8 mouse cellular contexts compared by ENCODE assay signal in the genomic region with DNA sequence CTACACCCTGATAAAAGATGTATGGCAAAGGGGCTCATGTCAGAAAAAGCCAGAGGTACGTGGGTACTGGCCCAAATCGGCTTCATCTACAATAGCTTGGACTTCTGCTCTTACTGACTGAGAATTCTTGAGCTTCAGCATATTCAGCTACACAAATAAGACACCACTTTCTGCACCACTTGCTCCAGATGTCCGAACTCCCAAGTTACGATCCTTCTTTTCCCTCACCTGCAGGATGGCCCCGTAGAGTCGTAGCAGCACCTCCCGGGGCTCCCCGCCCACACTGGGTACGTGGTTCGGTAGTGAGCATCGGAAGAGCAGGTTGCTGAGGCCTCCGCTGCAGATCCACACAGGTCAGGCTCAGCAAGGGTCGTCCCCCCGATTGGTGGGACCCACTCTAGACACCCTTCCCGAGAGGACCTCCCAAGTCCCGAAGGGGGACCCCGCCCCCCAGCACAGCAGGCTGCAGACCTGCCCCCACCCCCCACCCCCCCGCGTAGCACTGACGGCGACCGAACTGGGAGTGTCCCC. TPM values are rescaled to one million over a fixed set of nuclear protein-coding genes. Genes with fewer than 3 reads are reported as not detected.
A peak's percentile ranks its signal among the peaks of the same experiment; 100 is the strongest.
DNase-seq lines count a peak whose midpoint lies in the region; ATAC-seq and TF ChIP-seq lines count a peak whose summit lies in the region.

No protein-coding gene starts in this region.

- WGBS in kidney, embryonic 15.5 days = 5% methylated on average over 22 of the region's 22 CpGs
- 10% methylated on average over 22 of the region's 22 CpGs for WGBS in bone marrow, adult 2 months
- 4% methylated on average over 22 of the region's 22 CpGs for WGBS in hindbrain, embryonic 12.5 days
- WGBS in midbrain, embryonic 14.5 days = 5% methylated on average over 22 of the region's 22 CpGs

- no peaks in the 10 kb centered on the region for H3K9me3 ChIP-seq in kidney, embryonic 15.5 days (replicated peaks)
- H3K9me3 ChIP-seq in hindbrain, embryonic 12.5 days (replicated peaks) = no peaks in the 10 kb centered on the region
- no peaks in the 10 kb centered on the region for H3K9me3 ChIP-seq in midbrain, embryonic 14.5 days (ENCODE audit: control insufficient read depth, low read length)

- H3K27ac ChIP-seq in kidney, embryonic 15.5 days = peak overlapping the region; percentile 99
- no peak overlapping the region; the same call in 1 of the 2 replicates for H3K27ac ChIP-seq in bone marrow, adult 2 months (ENCODE audit: control insufficient read depth, insufficient read depth, low read depth, low read length, poor library complexity)
- peak overlapping the region; percentile 96 for H3K27ac ChIP-seq in hindbrain, embryonic 12.5 days
- H3K27ac ChIP-seq in midbrain, embryonic 14.5 days (replicated peaks; ENCODE audit: low read depth, low read length) = peak overlapping the region; percentile 96

- no peak for TF ChIP-seq CTCF in bone marrow, adult 2 months (IDR thresholded peaks at IDR 0.05; ENCODE audit: control insufficient read depth, insufficient read depth, low read length)

- H3K4me3 ChIP-seq in kidney, embryonic 15.5 days (replicated peaks) = peak overlapping the region; percentile 92
- H3K4me3 ChIP-seq in bone marrow, adult 2 months (replicated peaks; ENCODE audit: control insufficient read depth, low read depth, low read length) = peak overlapping the region; percentile 93
- H3K4me3 ChIP-seq in hindbrain, embryonic 12.5 days = peak overlapping the region; percentile 75
- H3K4me3 ChIP-seq in midbrain, embryonic 14.5 days (replicated peaks; ENCODE audit: low read depth, low read length) = peak overlapping the region; percentile 84

- peak overlapping the region; percentile 94 for H3K4me2 ChIP-seq in kidney, embryonic 15.5 days
- peak overlapping the region; percentile 92 for H3K4me2 ChIP-seq in hindbrain, embryonic 12.5 days (replicated peaks)
- peak overlapping the region; percentile 97 for H3K4me2 ChIP-seq in midbrain, embryonic 14.5 days (ENCODE audit: low read length)

- H3K9ac ChIP-seq in kidney, embryonic 15.5 days = peak overlapping the region; percentile 81
- H3K9ac ChIP-seq in hindbrain, embryonic 12.5 days = peak overlapping the region; percentile 82
- H3K9ac ChIP-seq in midbrain, embryonic 14.5 days (replicated peaks; ENCODE audit: low read length) = peak overlapping the region; percentile 79

- H3K4me1 ChIP-seq in kidney, embryonic 15.5 days = peaks cover 27% of the 10 kb centered on the region
- H3K4me1 ChIP-seq in bone marrow, adult 2 months (ENCODE audit: control insufficient read depth, insufficient read depth, low read length) = peaks cover 1% of the 10 kb centered on the region; the same call in 1 of the 2 replicates
- peaks cover 22% of the 10 kb centered on the region for H3K4me1 ChIP-seq in hindbrain, embryonic 12.5 days
- H3K4me1 ChIP-seq in midbrain, embryonic 14.5 days (ENCODE audit: control insufficient read depth, insufficient read depth, low read length) = peaks cover 7% of the 10 kb centered on the region; the same call in 1 of the 2 replicates

- no peak for TF ChIP-seq POLR2A in bone marrow, adult 2 months (IDR thresholded peaks at IDR 0.05; ENCODE audit: borderline replicate concordance, control insufficient read depth, low read depth, low read length)

- no peak for DNase-seq in kidney, adult 18-20 months
- no peak for DNase-seq in midbrain, embryonic 14.5 days
- no peak for DNase-seq in left cerebral cortex, adult 18-20 months (ENCODE audit: low spot score in 2 of 2)
- no peak for DNase-seq in adrenal gland, adult (ENCODE audit: inconsistent age in 2 of 2, low spot score in 1 of 2)

- no peaks in the 10 kb centered on the region for H3K27me3 ChIP-seq in kidney, embryonic 15.5 days
- H3K27me3 ChIP-seq in hindbrain, embryonic 12.5 days = no peaks in the 10 kb centered on the region
- no peaks in the 10 kb centered on the region for H3K27me3 ChIP-seq in midbrain, embryonic 14.5 days (ENCODE audit: control insufficient read depth, insufficient read depth, low read length)

- peak; percentile 57 for ATAC-seq in kidney, embryonic 15.5 days (replicated peaks; ENCODE audit: low FRiP score)
- ATAC-seq in hindbrain, embryonic 12.5 days (ENCODE audit: low FRiP score) = peak; percentile 55
- ATAC-seq in midbrain, embryonic 14.5 days (ENCODE audit: low FRiP score, low TSS enrichment) = peak; percentile 55
- no peak for ATAC-seq in granulocyte monocyte progenitor cell, adult 5-6 weeks (replicated peaks; ENCODE audit: poor library complexity, severe bottlenecking)

- H3K36me3 ChIP-seq in kidney, embryonic 15.5 days = peaks cover 27% of the 10 kb centered on the region
- H3K36me3 ChIP-seq in hindbrain, embryonic 12.5 days = peaks cover 31% of the 10 kb centered on the region
- peaks cover 29% of the 10 kb centered on the region for H3K36me3 ChIP-seq in midbrain, embryonic 14.5 days (ENCODE audit: control insufficient read depth, insufficient read depth, low read length)

RNA-seq across cellular contexts. Expression of a gene that starts 0.5 kb away (rescaled TPM):
- 3.7 and 3.8 TPM in 2 replicates for polyA plus RNA-seq in kidney, embryonic 15.5 days (2015; fragmentation: Nextera tagmentation; extraction: Ambion mirVana)
- polyA plus RNA-seq in bone marrow, adult 2 months (2011; ENCODE audit: insufficient read depth, insufficient read length, low replicate concordance, missing spikeins) = 1.5 TPM in 1 of 2 replicates, not detected in the other
- polyA plus RNA-seq in hindbrain, embryonic 12.5 days (2016; fragmentation: Nextera tagmentation; extraction: Ambion mirVana) = 4.1 and 4.6 TPM in 2 replicates
- polyA plus RNA-seq in midbrain, embryonic 14.5 days (2014; fragmentation: Nextera tagmentation; extraction: Ambion mirVana) = 3.5 and 4.6 TPM in 2 replicates
- total RNA-seq in granulocyte monocyte progenitor cell, adult 5-6 weeks (2014; fragmentation: Nextera tagmentation) = not detected in 2 replicates
- total RNA-seq in granulocyte monocyte progenitor cell, adult 5-6 weeks (2017) = 2.7 and 3.6 TPM in 2 replicates
- 1 to 10 TPM; 1.6 to 2.0 TPM for total RNA-seq in left cerebral cortex, adult 18-20 months (2021)

RNA-seq across cellular contexts. Expression of a gene that starts 0.6 kb away (rescaled TPM):
- 0.15 TPM in 1 of 2 replicates, not detected in the other for polyA plus RNA-seq in kidney, embryonic 15.5 days (2015; fragmentation: Nextera tagmentation; extraction: Ambion mirVana)
- 1.9 and 5.4 TPM in 2 replicates for polyA plus RNA-seq in bone marrow, adult 2 months (2011; ENCODE audit: insufficient read depth, insufficient read length, low replicate concordance, missing spikeins)
- polyA plus RNA-seq in hindbrain, embryonic 12.5 days (2016; fragmentation: Nextera tagmentation; extraction: Ambion mirVana) = not detected in 2 replicates
- polyA plus RNA-seq in midbrain, embryonic 14.5 days (2014; fragmentation: Nextera tagmentation; extraction: Ambion mirVana) = not detected in 2 replicates
- not detected in 2 replicates for total RNA-seq in granulocyte monocyte progenitor cell, adult 5-6 weeks (2014; fragmentation: Nextera tagmentation)
- total RNA-seq in granulocyte monocyte progenitor cell, adult 5-6 weeks (2017) = 0.82 TPM in 1 of 2 replicates, not detected in the other
- total RNA-seq in left cerebral cortex, adult 18-20 months (2021) = under 1 TPM in 1 of 2 experiments, not detected in 1; 0.09 TPM

RNA-seq across cellular contexts. Expression of a gene that starts 0.8 kb away (rescaled TPM):
- polyA plus RNA-seq in kidney, embryonic 15.5 days (2015; fragmentation: Nextera tagmentation; extraction: Ambion mirVana) = 57.2 and 62.0 TPM in 2 replicates
- 62.9 and 126 TPM in 2 replicates for polyA plus RNA-seq in bone marrow, adult 2 months (2011; ENCODE audit: insufficient read depth, insufficient read length, low replicate concordance, missing spikeins)
- 67.4 and 72.0 TPM in 2 replicates for polyA plus RNA-seq in hindbrain, embryonic 12.5 days (2016; fragmentation: Nextera tagmentation; extraction: Ambion mirVana)
- 76.3 and 84.0 TPM in 2 replicates for polyA plus RNA-seq in midbrain, embryonic 14.5 days (2014; fragmentation: Nextera tagmentation; extraction: Ambion mirVana)
- 77.0 and 85.0 TPM in 2 replicates for total RNA-seq in granulocyte monocyte progenitor cell, adult 5-6 weeks (2014; fragmentation: Nextera tagmentation)
- total RNA-seq in granulocyte monocyte progenitor cell, adult 5-6 weeks (2017) = 25.3 and 27.7 TPM in 2 replicates
- total RNA-seq in left cerebral cortex, adult 18-20 months (2021) = 10 to 100 TPM; 42.7 to 45.2 TPM

RNA-seq across cellular contexts. Expression of a gene that starts 3.2 kb away (rescaled TPM):
- 3.9 and 4.4 TPM in 2 replicates for polyA plus RNA-seq in kidney, embryonic 15.5 days (2015; fragmentation: Nextera tagmentation; extraction: Ambion mirVana)
- polyA plus RNA-seq in bone marrow, adult 2 months (2011; ENCODE audit: insufficient read depth, insufficient read length, low replicate concordance, missing spikeins) = 4.3 and 4.7 TPM in 2 replicates
- polyA plus RNA-seq in hindbrain, embryonic 12.5 days (2016; fragmentation: Nextera tagmentation; extraction: Ambion mirVana) = 1.2 TPM in 2 replicates
- 0.97 and 1.5 TPM in 2 replicates for polyA plus RNA-seq in midbrain, embryonic 14.5 days (2014; fragmentation: Nextera tagmentation; extraction: Ambion mirVana)
- 2.8 and 2.9 TPM in 2 replicates for total RNA-seq in granulocyte monocyte progenitor cell, adult 5-6 weeks (2014; fragmentation: Nextera tagmentation)
- 1.5 TPM in 1 of 2 replicates, not detected in the other for total RNA-seq in granulocyte monocyte progenitor cell, adult 5-6 weeks (2017)
- total RNA-seq in left cerebral cortex, adult 18-20 months (2021) = 1 to 10 TPM; 1.9 to 2.3 TPM

RNA-seq across cellular contexts. Expression of a gene that starts 18.6 kb away (rescaled TPM):
- polyA plus RNA-seq in kidney, embryonic 15.5 days (2015; fragmentation: Nextera tagmentation; extraction: Ambion mirVana) = not detected in 2 replicates
- polyA plus RNA-seq in bone marrow, adult 2 months (2011; ENCODE audit: insufficient read depth, insufficient read length, low replicate concordance, missing spikeins) = not detected in 2 replicates
- not detected in 2 replicates for polyA plus RNA-seq in hindbrain, embryonic 12.5 days (2016; fragmentation: Nextera tagmentation; extraction: Ambion mirVana)
- polyA plus RNA-seq in midbrain, embryonic 14.5 days (2014; fragmentation: Nextera tagmentation; extraction: Ambion mirVana) = not detected in 2 replicates
- total RNA-seq in granulocyte monocyte progenitor cell, adult 5-6 weeks (2014; fragmentation: Nextera tagmentation) = not detected in 2 replicates
- total RNA-seq in granulocyte monocyte progenitor cell, adult 5-6 weeks (2017) = not detected in 2 replicates
- not detected for total RNA-seq in left cerebral cortex, adult 18-20 months (2021)
